Mouse (Mus musculus) megakaryocyte, adult 5-6 weeks (primary cell): Measurements from ENCODE around the gene Lsmem1. TPM values are rescaled to one million over a fixed set of nuclear protein-coding genes. Genes with fewer than 3 reads are reported as not detected.

ENCODE experiments used
- ATAC-seq: 2 replicates; pipeline ENCODE4 v1.8.0; 2016; ENCODE audit warnings: mild to moderate bottlenecking, inconsistent platforms; ENCODE audit not compliant: poor library complexity, severe bottlenecking
- total RNA-seq, 2 experiments: library from RNA; stranded (forward) in 1 of 2; stranded (reverse) in 1 of 2; fragments of 153-499, 151-499 nt in 1 of 2; fragments of 221-1000, 200-1000 nt in 1 of 2; gene quantifications; 2 replicates each; pipeline versions ENCODE4 v1.2.3 to v1.2.4; 2015 to 2017

Lsmem1 gene
- not detected in 2 replicates for total RNA-seq (2015)
- total RNA-seq (2017): 0.26 TPM in 1 of 2 replicates, not detected in the other

GRCm38 (mm10) chr12:40199302-40199701 is at the start of gene Lsmem1:
Gene Lsmem1 (minus strand): TSS chr12:40199490.
- no peak for ATAC-seq

GRCm38 (mm10) chr12:40248454-40249180 is 49.3 kb upstream of the Lsmem1 start, which contains the start of gene Ifrd1:
Gene Ifrd1 (minus strand): TSS chr12:40248504.
- ATAC-seq: peak; percentile 77

- peak; percentile 58 for ATAC-seq
These were observed 48.7 kb upstream of the Lsmem1 start for GRCm38 (mm10) chr12:40247976-40248375.

GRCm38 (mm10) chr12:40247384-40247783 is 48.1 kb upstream of the Lsmem1 start:
- ATAC-seq: no peak

- peak; percentile 53 for ATAC-seq
These were observed 46.2 kb upstream of the Lsmem1 start for GRCm38 (mm10) chr12:40245434-40245970.

GRCm38 (mm10) chr12:40244926-40245325 is 45.6 kb upstream of the Lsmem1 start:
- no peak for ATAC-seq

GRCm38 (mm10) chr12:40243821-40244221 is 44.5 kb upstream of the Lsmem1 start:
- ATAC-seq: no peak

- no peak for ATAC-seq
These were observed 44.0 kb upstream of the Lsmem1 start for GRCm38 (mm10) chr12:40243241-40243640.

GRCm38 (mm10) chr12:40239161-40239560 is 39.9 kb upstream of the Lsmem1 start:
- ATAC-seq: no peak

GRCm38 (mm10) chr12:40232231-40232630 is 32.9 kb upstream of the Lsmem1 start:
- ATAC-seq: no peak

- no peak for ATAC-seq
These were observed 32.3 kb upstream of the Lsmem1 start for GRCm38 (mm10) chr12:40231632-40232031.

GRCm38 (mm10) chr12:40224171-40224880 is 25.0 kb upstream of the Lsmem1 start:
- no peak for ATAC-seq

GRCm38 (mm10) chr12:40223676-40224075 is 24.4 kb upstream of the Lsmem1 start:
- ATAC-seq: no peak

GRCm38 (mm10) chr12:40223082-40223619 is 23.9 kb upstream of the Lsmem1 start:
- peak; percentile 82 for ATAC-seq

- peak; percentile 67 for ATAC-seq
These were observed 23.2 kb upstream of the Lsmem1 start for GRCm38 (mm10) chr12:40222251-40223081.

GRCm38 (mm10) chr12:40221611-40222010 is 22.3 kb upstream of the Lsmem1 start:
- ATAC-seq: no peak

- no peak for ATAC-seq
These were observed 21.6 kb upstream of the Lsmem1 start for GRCm38 (mm10) chr12:40220896-40221295.

- ATAC-seq: no peak
These were observed 20.8 kb upstream of the Lsmem1 start for GRCm38 (mm10) chr12:40220001-40220570.

- no peak for ATAC-seq
These were observed 19.2 kb upstream of the Lsmem1 start for GRCm38 (mm10) chr12:40218430-40218945.

GRCm38 (mm10) chr12:40217776-40218175 is 18.5 kb upstream of the Lsmem1 start:
- ATAC-seq: no peak
